Mouse (Mus musculus): ENCODE data around the gene Cbln1. TPM values are rescaled to one million over a fixed set of nuclear protein-coding genes. Genes with fewer than 3 reads are reported as not detected.

Cbln1 gene
- polyA plus RNA-seq, 1 experiment from 2014 or later, result 36.6 TPM

GRCm38 (mm10) chr8:87424706-87425105 lies 47.7 kb downstream of the Cbln1 start:
- no peak for ATAC-seq (ENCODE audit: low read depth)
- no peak overlapping the region for H3K27ac ChIP-seq (ENCODE audit: low read depth, low read length)
- no peak overlapping the region for H3K9ac ChIP-seq (replicated peaks; ENCODE audit: low read depth, low read length)
- H3K9me3 ChIP-seq (ENCODE audit: control insufficient read depth, low read length), result no peaks in the 10 kb centered on the region
- H3K4me3 ChIP-seq (ENCODE audit: low read depth, low read length), result no peak overlapping the region
- H3K4me1 ChIP-seq (ENCODE audit: control insufficient read depth, insufficient read depth, low read length), result no peaks in the 10 kb centered on the region
- H3K4me2 ChIP-seq (ENCODE audit: low read depth, low read length), result no peak overlapping the region
- H3K27me3 ChIP-seq (ENCODE audit: control insufficient read depth, insufficient read depth, low read length), result no peaks in the 10 kb centered on the region
- WGBS, result 70% methylated on average over 5 of the region's 5 CpGs
- H3K36me3 ChIP-seq (ENCODE audit: control insufficient read depth, insufficient read depth, low read length), result no peaks in the 10 kb centered on the region

- no peaks in the 10 kb centered on the region for H3K36me3 ChIP-seq (ENCODE audit: control insufficient read depth, insufficient read depth, low read length)
- H3K9ac ChIP-seq (replicated peaks; ENCODE audit: low read depth, low read length), result no peak overlapping the region
- H3K4me3 ChIP-seq (ENCODE audit: low read depth, low read length), result no peak overlapping the region
- no peaks in the 10 kb centered on the region for H3K4me1 ChIP-seq (ENCODE audit: control insufficient read depth, insufficient read depth, low read length)
- no peaks in the 10 kb centered on the region for H3K9me3 ChIP-seq (ENCODE audit: control insufficient read depth, low read length)
- no peak overlapping the region for H3K4me2 ChIP-seq (ENCODE audit: low read depth, low read length)
- H3K27ac ChIP-seq (ENCODE audit: low read depth, low read length), result no peak overlapping the region
- ATAC-seq (ENCODE audit: low read depth), result no peak
- WGBS, result 83% methylated on average over 8 of the region's 8 CpGs
- H3K27me3 ChIP-seq (ENCODE audit: control insufficient read depth, insufficient read depth, low read length), result no peaks in the 10 kb centered on the region
Observed at GRCm38 (mm10) chr8:87421697-87422096, 50.7 kb downstream of the Cbln1 start.

Other genes starting within 250 kb of the Cbln1 start
- gene 4933402J07Rik, start 91.2 kb upstream of the Cbln1 start, polyA plus RNA-seq (2014; fragmentation: Nextera tagmentation; extraction: Ambion mirVana), result not detected in 2 replicates